In the genomic region with DNA sequence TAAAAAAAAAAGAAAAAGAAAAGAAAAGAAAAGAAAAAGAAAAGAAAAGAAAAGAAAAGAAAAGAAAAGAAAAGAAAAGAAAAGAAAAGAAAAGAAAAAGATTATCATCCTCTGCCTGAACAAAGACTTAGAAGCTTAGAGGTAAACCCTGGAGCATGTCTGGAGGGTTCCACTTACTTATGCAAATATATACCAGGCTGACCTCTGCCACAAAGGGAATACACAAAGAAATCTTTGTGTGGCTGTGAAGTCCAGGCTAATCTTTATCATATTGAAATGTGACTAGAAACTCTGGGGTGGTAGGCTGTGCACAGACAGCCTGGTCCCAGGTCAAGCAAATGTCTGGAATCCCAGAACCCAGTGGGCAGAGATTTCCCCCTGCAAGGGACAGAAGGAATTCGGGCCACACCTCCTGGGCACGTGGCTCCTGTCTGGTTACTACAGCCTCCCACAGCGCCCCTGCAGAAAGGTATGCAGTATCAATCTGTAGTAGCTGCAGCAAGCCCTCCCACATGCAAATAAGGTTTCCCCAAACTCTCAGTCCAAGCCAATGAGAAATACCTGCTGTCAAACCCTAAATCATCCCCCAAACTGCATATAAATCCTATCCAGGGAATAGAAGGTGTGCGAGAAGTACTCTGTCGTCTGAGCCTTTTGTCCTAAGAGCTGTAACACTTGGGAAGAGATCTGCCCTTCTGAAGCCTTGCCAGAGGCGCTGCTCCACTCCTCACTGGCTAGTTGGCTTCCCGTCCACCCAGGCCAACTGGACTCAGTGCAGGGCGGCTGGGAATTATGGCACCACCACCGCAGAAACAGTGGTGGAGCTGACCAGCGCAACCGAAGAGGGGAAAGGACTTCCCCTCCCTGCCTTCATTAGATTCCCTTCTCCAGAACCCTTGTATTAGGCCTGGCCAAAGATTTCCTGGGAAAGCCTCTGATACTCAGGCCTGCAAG, we compare ENCODE assay signal across 11 mouse cellular contexts.
DNase-seq lines count a peak whose midpoint lies in the region; ATAC-seq and TF ChIP-seq lines count a peak whose summit lies in the region.
"Had no signal": no experiment of that assay in that cellular context is flagged by ENCODE, and none has a peak within 500 bp of the region (broad histone marks: within the 10 kb centered on the region; RNA-seq: fewer than 3 reads in every experiment).

No protein-coding gene starts in this region.

- no peak for ATAC-seq in hindbrain, embryonic 14.5 days (ENCODE audit: low FRiP score)
- ATAC-seq: liver, postnatal 0 days had no signal

- peak overlapping the region; percentile 75 for H3K27ac ChIP-seq in hindbrain, embryonic 10.5 days
- H3K27ac ChIP-seq in hindbrain, embryonic 14.5 days = no peak overlapping the region
- no peak overlapping the region for H3K27ac ChIP-seq in ES-E14 (ENCODE audit: insufficient read depth, low read depth, low read length, poor library complexity, severe bottlenecking)
- H3K27ac ChIP-seq: embryonic facial prominence, embryonic 12.5 days had no signal

- no peaks in the 10 kb centered on the region for H3K9me3 ChIP-seq in hindbrain, embryonic 10.5 days
- no peaks in the 10 kb centered on the region for H3K9me3 ChIP-seq in hindbrain, embryonic 14.5 days (ENCODE audit: control insufficient read depth, low read length)
- no peaks in the 10 kb centered on the region for H3K9me3 ChIP-seq in E14TG2a.4 (ENCODE audit: low read length)
- no peaks in the 10 kb centered on the region for H3K9me3 ChIP-seq in ES-E14 (ENCODE audit: control insufficient read depth, insufficient read depth, low read depth, low read length)
- H3K9me3 ChIP-seq: embryonic facial prominence, embryonic 12.5 days had no signal

- in situ Hi-C loops in ES-E14 (cut with MboI; ENCODE audit: low sequenced_read_pairs in 2 of 2, unreplicated experiment in 2 of 2) = no loop called here

- no peaks in the 10 kb centered on the region for H3K27me3 ChIP-seq in hindbrain, embryonic 10.5 days (ENCODE audit: insufficient read depth, poor library complexity, severe bottlenecking)
- H3K27me3 ChIP-seq in hindbrain, embryonic 14.5 days (ENCODE audit: control insufficient read depth, insufficient read depth, low read length) = no peaks in the 10 kb centered on the region
- H3K27me3 ChIP-seq in E14TG2a.4 (ENCODE audit: insufficient read depth, low read length) = no peaks in the 10 kb centered on the region
- H3K27me3 ChIP-seq: embryonic facial prominence, embryonic 12.5 days had no signal

- H3K9ac ChIP-seq in hindbrain, embryonic 14.5 days = no peak overlapping the region
- no peak overlapping the region for H3K9ac ChIP-seq in ES-E14 (ENCODE audit: insufficient read depth, low read depth, low read length, poor library complexity, severe bottlenecking)
- H3K9ac ChIP-seq: embryonic facial prominence, embryonic 12.5 days; liver, postnatal 0 days had no signal

- H3K4me2 ChIP-seq in hindbrain, embryonic 14.5 days (replicated peaks) = no peak overlapping the region
- H3K4me2 ChIP-seq: embryonic facial prominence, embryonic 12.5 days had no signal

- H3K36me3 ChIP-seq in hindbrain, embryonic 10.5 days = no peaks in the 10 kb centered on the region
- no peaks in the 10 kb centered on the region for H3K36me3 ChIP-seq in hindbrain, embryonic 14.5 days (replicated peaks; ENCODE audit: control insufficient read depth, insufficient read depth)
- H3K36me3 ChIP-seq in E14TG2a.4 (ENCODE audit: insufficient read depth, low read length) (no peaks in the 10 kb centered on the region), ES-E14 (ENCODE audit: control insufficient read depth, insufficient read depth, low read length, poor library complexity, severe bottlenecking) (no peaks in the 10 kb centered on the region)
- H3K36me3 ChIP-seq: embryonic facial prominence, embryonic 12.5 days had no signal

- H3K4me1 ChIP-seq in hindbrain, embryonic 10.5 days (replicated peaks) = peaks cover 7% of the 10 kb centered on the region
- no peaks in the 10 kb centered on the region for H3K4me1 ChIP-seq in hindbrain, embryonic 14.5 days (replicated peaks; ENCODE audit: control insufficient read depth, insufficient read depth, low read length)
- peaks cover 10% of the 10 kb centered on the region for H3K4me1 ChIP-seq in E14TG2a.4 (replicated peaks; ENCODE audit: low read depth, low read length)
- peaks cover 0 to 6% of the 10 kb centered on the region in 2 experiments; a peak in 2 of 4 replicates for H3K4me1 ChIP-seq in ES-E14 (ENCODE audit: control insufficient read depth in 2 of 2, insufficient read depth in 2 of 2, low read length in 2 of 2, poor library complexity in 1 of 2)
- H3K4me1 ChIP-seq: embryonic facial prominence, embryonic 12.5 days had no signal

- 43% methylated on average over 11 of the region's 11 CpGs for WGBS in hindbrain, embryonic 10.5 days
- WGBS in hindbrain, embryonic 14.5 days = 40% methylated on average over 11 of the region's 11 CpGs

- H3K4me3 ChIP-seq in hindbrain, embryonic 10.5 days = no peak overlapping the region
- H3K4me3 ChIP-seq in hindbrain, embryonic 14.5 days (replicated peaks; ENCODE audit: low read length) = no peak overlapping the region
- no peak overlapping the region; the same call in 1 of the 2 replicates for H3K4me3 ChIP-seq in E14TG2a.4 (replicated peaks; ENCODE audit: low read length)
- H3K4me3 ChIP-seq in ES-E14 (ENCODE audit: insufficient read depth in 1 of 2, low read depth in 1 of 2, low read length in 2 of 2, poor library complexity in 1 of 2, severe bottlenecking in 1 of 2) = no peak overlapping the region
- H3K4me3 ChIP-seq: embryonic facial prominence, embryonic 12.5 days had no signal

- TF ChIP-seq CTCF in E14TG2a.4 (conservative IDR thresholded peaks at IDR 0.05; ENCODE audit: low read length) = 0 out of 2 replicates have a peak, but pooled peaks have one; percentile 10

- DNase-seq in hindbrain, embryonic 10.5 days (ENCODE audit: low spot score) = peak; percentile 67
- no peak for DNase-seq in hindbrain, embryonic 14.5 days (ENCODE audit: low spot score)
- peak; percentile 53 for DNase-seq in ES-E14 (ENCODE audit: low read depth, low spot score)
- peak; percentile 12 for DNase-seq in forelimb bud, embryonic 11.5 days (ENCODE audit: low read depth, low spot score)
- DNase-seq in spleen, postnatal 14 days (ENCODE audit: low spot score in 2 of 2) = no peak
- no peak for DNase-seq in lung, postnatal 4 days
- DNase-seq: kidney, adult 8-10 months; liver, postnatal 0 days; spleen, adult 18-20 months had no signal

TF ChIP-seq in ES-E14, 5 proteins besides CTCF, POLR2A, EP300 and RAD21:
- no peak for TF ChIP-seq CHD2 (IDR thresholded peaks at IDR 0.05; ENCODE audit: low read depth, low read length)
- TF ChIP-seq MAFK (IDR thresholded peaks at IDR 0.05; ENCODE audit: insufficient read depth, low read depth, low read length) = no peak
- TF ChIP-seq ZNF384 (IDR thresholded peaks at IDR 0.05; ENCODE audit: low read depth, low read length) = no peak
- TF ChIP-seq ZC3H11A (IDR thresholded peaks at IDR 0.05; ENCODE audit: borderline replicate concordance, low read depth, low read length) = no peak
- no peak for TF ChIP-seq HCFC1 (IDR thresholded peaks at IDR 0.05; ENCODE audit: borderline replicate concordance, insufficient read depth, low read length)

Comparison
In these comparisons a context has a peak if more than half of its experiments do, and no peak if none do; other contexts are left out.
1. DNase-seq: peak in hindbrain, embryonic 10.5 days (single experiment), ES-E14 (single experiment) and forelimb bud, embryonic 11.5 days (single experiment); none in hindbrain, embryonic 14.5 days (single experiment), spleen, postnatal 14 days (0 of 2) and lung, postnatal 4 days (0 of 2).